Mouse (Mus musculus): ENCODE data around the gene Loxl1. TPM values are rescaled to one million over a fixed set of nuclear protein-coding genes. Genes with fewer than 3 reads are reported as not detected.
A peak's percentile ranks its signal among the peaks of the same experiment; 100 is the strongest.

Loxl1 gene
- polyA plus RNA-seq, 1 experiment from 2014 or later, result 36.6 TPM

- H3K27me3 ChIP-seq (ENCODE audit: insufficient read depth, low read length), result no peaks in the 10 kb centered on the region
- no peak overlapping the region for H3K4me3 ChIP-seq (ENCODE audit: low read length)
- peaks cover 40% of the 10 kb centered on the region for H3K4me1 ChIP-seq (ENCODE audit: insufficient read depth, low read length)
- ATAC-seq (ENCODE audit: low FRiP score, low TSS enrichment), result no peak
- 0 out of 2 replicates have a peak overlapping the region, but pooled peaks have one; percentile 51 for H3K9ac ChIP-seq (replicated peaks; ENCODE audit: low read length)
- H3K4me2 ChIP-seq (replicated peaks; ENCODE audit: low read depth, low read length), result no peak overlapping the region
- peak overlapping the region; percentile 67; the same call in 1 of the 2 replicates for H3K27ac ChIP-seq (ENCODE audit: low read length)
- no peaks in the 10 kb centered on the region for H3K36me3 ChIP-seq (ENCODE audit: insufficient read depth, low read length)
- H3K9me3 ChIP-seq (ENCODE audit: low read length), result no peaks in the 10 kb centered on the region
- 45% methylated on average over 5 of the region's 5 CpGs for WGBS
Measured at GRCm38 (mm10) chr9:58314682-58315360, 1.8 kb upstream of the Loxl1 start.

- H3K4me2 ChIP-seq (replicated peaks; ENCODE audit: low read depth, low read length), result peak overlapping the region; percentile 88
- peak overlapping the region; percentile 57 for H3K4me3 ChIP-seq (ENCODE audit: low read length)
- peaks cover 61% of the 10 kb centered on the region for H3K4me1 ChIP-seq (ENCODE audit: insufficient read depth, low read length)
- H3K36me3 ChIP-seq (ENCODE audit: insufficient read depth, low read length), result no peaks in the 10 kb centered on the region
- peak overlapping the region; percentile 76 for H3K9ac ChIP-seq (replicated peaks; ENCODE audit: low read length)
- ATAC-seq (ENCODE audit: low FRiP score, low TSS enrichment), result peak; percentile 20
- under 1% methylated on average over 71 of the region's 72 CpGs for WGBS
- peak overlapping the region; percentile 87 for H3K27ac ChIP-seq (ENCODE audit: low read length)
- H3K27me3 ChIP-seq (ENCODE audit: insufficient read depth, low read length), result no peaks in the 10 kb centered on the region
- no peaks in the 10 kb centered on the region for H3K9me3 ChIP-seq (ENCODE audit: low read length)
Measured at GRCm38 (mm10) chr9:58312196-58312943, 616 bp downstream of the Loxl1 start.

- Histone ChIP-seq H3K36me3 (ENCODE audit: insufficient read depth, low read length) (no peaks in the 10 kb centered on the region), H3K9ac (replicated peaks; ENCODE audit: low read length) (peak overlapping the region; percentile 76), H3K27ac (ENCODE audit: low read length) (no peak overlapping the region), H3K4me2 (replicated peaks; ENCODE audit: low read depth, low read length) (peak overlapping the region; percentile 88), H3K4me1 (ENCODE audit: insufficient read depth, low read length) (peaks cover 70% of the 10 kb centered on the region), H3K4me3 (ENCODE audit: low read length) (peak overlapping the region; percentile 57), H3K9me3 (ENCODE audit: low read length) (no peaks in the 10 kb centered on the region), H3K27me3 (ENCODE audit: insufficient read depth, low read length) (no peaks in the 10 kb centered on the region)
- 58% methylated on average over 33 of the region's 33 CpGs for WGBS
- no peak for ATAC-seq (ENCODE audit: low FRiP score, low TSS enrichment)
Measured at GRCm38 (mm10) chr9:58311191-58311910, 1.6 kb downstream of the Loxl1 start.

- no peak for ATAC-seq (ENCODE audit: low FRiP score, low TSS enrichment)
- Histone ChIP-seq H3K9me3 (ENCODE audit: low read length) (no peaks in the 10 kb centered on the region), H3K4me3 (ENCODE audit: low read length) (no peak overlapping the region; the same call in 1 of the 2 replicates), H3K27ac (ENCODE audit: low read length) (no peak overlapping the region), H3K4me1 (ENCODE audit: insufficient read depth, low read length) (peaks cover 80% of the 10 kb centered on the region), H3K4me2 (replicated peaks; ENCODE audit: low read depth, low read length) (peak overlapping the region; percentile 25), H3K27me3 (ENCODE audit: insufficient read depth, low read length) (no peaks in the 10 kb centered on the region), H3K36me3 (ENCODE audit: insufficient read depth, low read length) (no peaks in the 10 kb centered on the region), H3K9ac (replicated peaks; ENCODE audit: low read length) (no peak overlapping the region)
- WGBS, result 63% methylated on average over 14 of the region's 14 CpGs
Measured at GRCm38 (mm10) chr9:58310043-58310660, 2.8 kb downstream of the Loxl1 start.

- H3K4me2 ChIP-seq (replicated peaks; ENCODE audit: low read depth, low read length), result no peak overlapping the region
- H3K4me3 ChIP-seq (ENCODE audit: low read length), result no peak overlapping the region
- WGBS, result 23% methylated on average over 6 of the region's 6 CpGs
- 0 out of 2 replicates have a peak overlapping the region, but pooled peaks have one; percentile 13 for H3K27ac ChIP-seq (ENCODE audit: low read length)
- peaks cover 84% of the 10 kb centered on the region for H3K4me1 ChIP-seq (ENCODE audit: insufficient read depth, low read length)
- 0 out of 2 replicates have a peak overlapping the region, but pooled peaks have one; percentile 7 for H3K9ac ChIP-seq (replicated peaks; ENCODE audit: low read length)
- no peaks in the 10 kb centered on the region for H3K9me3 ChIP-seq (ENCODE audit: low read length)
- H3K27me3 ChIP-seq (ENCODE audit: insufficient read depth, low read length), result no peaks in the 10 kb centered on the region
- no peaks in the 10 kb centered on the region for H3K36me3 ChIP-seq (ENCODE audit: insufficient read depth, low read length)
- peak; percentile 4; the same call in 1 of the 2 replicates for ATAC-seq (ENCODE audit: low FRiP score, low TSS enrichment)
Measured at GRCm38 (mm10) chr9:58308395-58308794, 4.6 kb downstream of the Loxl1 start.

GRCm38 (mm10) chr9:58305686-58306085 lies 7.3 kb downstream of the Loxl1 start:
- peak; percentile 50 for ATAC-seq (ENCODE audit: low FRiP score, low TSS enrichment)
- Histone ChIP-seq H3K4me3 (ENCODE audit: low read length) (no peak overlapping the region), H3K9ac (replicated peaks; ENCODE audit: low read length) (no peak overlapping the region), H3K9me3 (ENCODE audit: low read length) (no peaks in the 10 kb centered on the region), H3K27me3 (ENCODE audit: insufficient read depth, low read length) (no peaks in the 10 kb centered on the region), H3K4me2 (replicated peaks; ENCODE audit: low read depth, low read length) (no peak overlapping the region), H3K4me1 (ENCODE audit: insufficient read depth, low read length) (peaks cover 73% of the 10 kb centered on the region), H3K36me3 (ENCODE audit: insufficient read depth, low read length) (no peaks in the 10 kb centered on the region), H3K27ac (ENCODE audit: low read length) (peak overlapping the region; percentile 41)
- WGBS, result 12% methylated on average over 6 of the region's 6 CpGs

GRCm38 (mm10) chr9:58303599-58304271 lies 9.3 kb downstream of the Loxl1 start:
- Histone ChIP-seq H3K27me3 (ENCODE audit: insufficient read depth, low read length) (no peaks in the 10 kb centered on the region), H3K27ac (ENCODE audit: low read length) (peak overlapping the region; percentile 76), H3K4me1 (ENCODE audit: insufficient read depth, low read length) (peaks cover 71% of the 10 kb centered on the region), H3K4me3 (ENCODE audit: low read length) (no peak overlapping the region), H3K9ac (replicated peaks; ENCODE audit: low read length) (peak overlapping the region; percentile 46; the same call in 1 of the 2 replicates), H3K36me3 (ENCODE audit: insufficient read depth, low read length) (no peaks in the 10 kb centered on the region), H3K4me2 (replicated peaks; ENCODE audit: low read depth, low read length) (no peak overlapping the region), H3K9me3 (ENCODE audit: low read length) (no peaks in the 10 kb centered on the region)
- 26% methylated on average over 8 of the region's 8 CpGs for WGBS
- ATAC-seq (ENCODE audit: low FRiP score, low TSS enrichment), result no peak

GRCm38 (mm10) chr9:58303115-58303514 lies 9.9 kb downstream of the Loxl1 start:
- Histone ChIP-seq H3K9ac (replicated peaks; ENCODE audit: low read length) (no peak overlapping the region), H3K4me2 (replicated peaks; ENCODE audit: low read depth, low read length) (no peak overlapping the region), H3K4me1 (ENCODE audit: insufficient read depth, low read length) (peaks cover 65% of the 10 kb centered on the region), H3K36me3 (ENCODE audit: insufficient read depth, low read length) (no peaks in the 10 kb centered on the region), H3K4me3 (ENCODE audit: low read length) (no peak overlapping the region), H3K9me3 (ENCODE audit: low read length) (no peaks in the 10 kb centered on the region), H3K27ac (ENCODE audit: low read length) (peak overlapping the region; percentile 76), H3K27me3 (ENCODE audit: insufficient read depth, low read length) (no peaks in the 10 kb centered on the region)
- ATAC-seq (ENCODE audit: low FRiP score, low TSS enrichment), result no peak
- WGBS, result 38% methylated on average over 5 of the region's 5 CpGs

- no peak overlapping the region for H3K27ac ChIP-seq (ENCODE audit: low read length)
- no peak overlapping the region for H3K9ac ChIP-seq (replicated peaks; ENCODE audit: low read length)
- H3K36me3 ChIP-seq (ENCODE audit: insufficient read depth, low read length), result no peaks in the 10 kb centered on the region
- H3K4me2 ChIP-seq (replicated peaks; ENCODE audit: low read depth, low read length), result no peak overlapping the region
- WGBS, result 48% methylated on average over 2 of the region's 2 CpGs
- no peaks in the 10 kb centered on the region for H3K27me3 ChIP-seq (ENCODE audit: insufficient read depth, low read length)
- H3K4me3 ChIP-seq (ENCODE audit: low read length), result no peak overlapping the region
- no peak for ATAC-seq (ENCODE audit: low FRiP score, low TSS enrichment)
- no peaks in the 10 kb centered on the region for H3K9me3 ChIP-seq (ENCODE audit: low read length)
- peaks cover 45% of the 10 kb centered on the region for H3K4me1 ChIP-seq (ENCODE audit: insufficient read depth, low read length)
Measured at GRCm38 (mm10) chr9:58299356-58299799, 13.6 kb downstream of the Loxl1 start.
